Mouse (Mus musculus) hindbrain, postnatal 0 days (tissue): ENCODE data around the gene Cops4. TPM values are rescaled to one million over a fixed set of nuclear protein-coding genes. Genes with fewer than 3 reads are reported as not detected.

ENCODE experiments used
- ATAC-seq: fragments of 200-750 bp; cut with Nextera tagmentation; 2 replicates; pipeline ENCODE4 v1.8.0; 2017; ENCODE audit warnings: mild to moderate bottlenecking, moderate TSS enrichment, moderate library complexity
- DNase-seq: peaks from one replicate; pipeline ENCODE4 v3.0.0-alpha.2; 2015; ENCODE audit warnings: low spot score
- H3K27ac ChIP-seq: fragments of 300-500 bp; sonication (generic); 2 replicates; pipeline ENCODE4 v1.5.1; 2014; ENCODE audit warnings: mild to moderate bottlenecking
- H3K27me3 ChIP-seq: fragments of 300-500 bp; sonication (generic); 2 replicates; pipeline ENCODE4 v1.6.1; 2014; ENCODE audit warnings: low read length, mixed read lengths; ENCODE audit not compliant: insufficient read depth
- H3K36me3 ChIP-seq: fragments of 300-500 bp; sonication (generic); 2 replicates; pipeline ENCODE4 v1.6.1; 2014; ENCODE audit warnings: low read length, mixed read lengths; ENCODE audit not compliant: insufficient read depth
- H3K4me1 ChIP-seq: fragments of 300-500 bp; sonication (generic); 2 replicates; pipeline ENCODE4 v1.6.1; 2014; ENCODE audit warnings: antibody characterized with exemption, low read length, mixed read lengths; ENCODE audit not compliant: insufficient read depth
- H3K4me2 ChIP-seq: fragments of 300-500 bp; sonication (generic); 2 replicates; pipeline ENCODE4 v1.6.1; 2014; ENCODE audit warnings: low read depth, mild to moderate bottlenecking, low read length, moderate library complexity, mixed read lengths
- H3K4me3 ChIP-seq: fragments of 300-500 bp; sonication (generic); 2 replicates; pipeline ENCODE4 v1.5.1; 2014; ENCODE audit warnings: low read length
- H3K9ac ChIP-seq: fragments of 300-500 bp; sonication (generic); replicated peaks from 2 replicates; pipeline ENCODE4 v1.6.1; 2014; ENCODE audit warnings: mild to moderate bottlenecking, low read length, moderate library complexity, mixed read lengths
- H3K9me3 ChIP-seq: fragments of 300-500 bp; sonication (generic); 2 replicates; pipeline ENCODE4 v1.6.1; 2016; ENCODE audit warnings: low read length, mixed read lengths
- CTCF ChIP-seq: IDR thresholded peaks from 2 replicates; pipeline ENCODE4 v1.5.1; 2016; ENCODE audit warnings: antibody characterized with exemption, control low read depth, low read depth
- WGBS: fragments of 180-500 bp; shearing (Covaris S2); extraction: QIAGEN DNeasy Blood & Tissue Kit; methylation state at CpG from one replicate; pipeline ENCODE4 v1.1.7; 2014; 5-methylcytosine and 5-hydroxymethylcytosine counted together
- polyA plus RNA-seq: library from polyadenylated mRNA; unstranded; fragments of >200 nt; fragmentation: Nextera tagmentation; extraction: Ambion mirVana; gene quantifications from 2 replicates; pipeline ENCODE4 v1.2.1, GENCODE M21; 2015
- total RNA-seq: library from RNA; depleted of rRNA; stranded (reverse); fragments of >200 nt; gene quantifications from 2 replicates; pipeline ENCODE4 v1.2.3, GENCODE M21; 2014

The Cops4 gene
- total and polyA plus RNA-seq, 2 experiments from 2014 or later, result 97.5 to 169 TPM

DNA sequence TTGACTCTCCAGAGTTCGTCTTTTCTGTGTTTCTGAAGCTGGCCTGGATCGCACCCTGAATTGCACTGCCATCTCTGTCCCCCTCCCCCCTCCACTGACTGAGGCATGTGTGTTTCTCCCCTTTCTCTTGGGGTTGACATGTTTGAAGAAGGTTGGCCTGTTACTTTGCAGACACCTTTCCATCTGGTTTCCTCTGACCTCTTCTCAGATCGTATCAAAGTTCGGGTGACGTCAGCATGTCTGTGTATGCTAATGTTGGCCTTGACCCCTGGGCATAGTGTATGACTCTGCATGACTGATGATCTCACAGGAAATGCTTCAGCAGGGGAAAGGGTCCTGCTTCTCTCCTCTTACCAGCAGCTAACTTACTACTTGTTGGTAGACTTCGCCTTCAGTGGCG, 65.0 kb downstream of the Cops4 start:
- Histone ChIP-seq H3K4me3 (no peak overlapping the region), H3K36me3 (no peaks in the 10 kb centered on the region), H3K4me2 (no peak overlapping the region), H3K4me1 (no peaks in the 10 kb centered on the region), H3K9ac (no peak overlapping the region), H3K27ac (no peak overlapping the region), H3K9me3 (no peaks in the 10 kb centered on the region), H3K27me3 (no peaks in the 10 kb centered on the region)
- WGBS, result 88% methylated on average over 7 of the region's 7 CpGs
- no peak for DNase-seq
- no peak for ATAC-seq
- no peak for TF ChIP-seq CTCF

DNA sequence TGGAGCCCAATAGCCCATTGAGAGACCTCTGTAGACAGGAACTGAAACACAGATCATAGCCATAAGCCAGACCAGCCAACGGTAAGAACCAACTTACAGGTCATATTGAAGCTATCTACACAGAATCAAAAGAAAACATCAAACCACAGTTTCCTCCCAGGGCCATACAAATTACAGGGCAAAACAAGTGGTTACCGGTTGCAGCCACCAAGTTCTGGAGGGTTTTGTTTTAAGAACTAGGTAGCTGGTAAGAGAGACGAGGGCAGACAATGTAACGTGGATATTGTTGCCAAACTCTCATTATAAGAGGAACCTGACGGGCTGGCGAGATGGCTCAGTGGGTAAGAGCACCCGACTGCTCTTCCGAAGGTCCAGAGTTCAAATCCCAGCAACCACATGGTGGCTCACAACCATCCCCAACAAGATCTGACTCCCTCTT, 67.1 kb downstream of the Cops4 start:
- H3K36me3 ChIP-seq, result no peaks in the 10 kb centered on the region
- no peak for DNase-seq
- 92% methylated on average over 8 of the region's 8 CpGs for WGBS
- H3K27ac ChIP-seq, result no peak overlapping the region
- H3K4me1 ChIP-seq, result no peaks in the 10 kb centered on the region
- no peaks in the 10 kb centered on the region for H3K27me3 ChIP-seq
- H3K9ac ChIP-seq, result no peak overlapping the region
- TF ChIP-seq CTCF, result no peak
- no peak for ATAC-seq
- H3K4me3 ChIP-seq, result no peak overlapping the region
- H3K4me2 ChIP-seq, result no peak overlapping the region
- H3K9me3 ChIP-seq, result no peaks in the 10 kb centered on the region

DNA sequence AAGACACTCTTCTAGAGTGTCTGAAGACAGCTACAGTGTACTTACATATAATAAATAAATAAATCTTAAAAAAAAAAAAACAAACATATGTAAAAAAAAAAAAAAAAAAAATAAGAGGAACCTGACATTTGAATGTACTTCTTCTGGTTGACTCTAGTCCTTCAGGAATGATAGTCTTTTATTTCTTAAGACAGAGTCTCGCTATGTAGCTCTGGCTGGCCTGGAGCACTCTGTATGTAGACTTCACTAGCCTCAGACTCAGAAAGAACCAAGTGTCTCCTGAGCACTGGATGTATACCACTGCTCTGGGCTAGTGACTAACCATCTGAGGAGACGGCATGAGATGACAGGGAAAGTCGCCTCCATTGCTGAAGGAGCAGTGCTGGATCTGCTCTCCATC, 67.5 kb downstream of the Cops4 start:
- ATAC-seq, result no peak
- no peaks in the 10 kb centered on the region for H3K36me3 ChIP-seq
- H3K9me3 ChIP-seq, result no peaks in the 10 kb centered on the region
- WGBS, result 89% methylated on average over 3 of the region's 3 CpGs
- H3K9ac ChIP-seq, result no peak overlapping the region
- TF ChIP-seq CTCF, result no peak
- H3K4me2 ChIP-seq, result no peak overlapping the region
- H3K27me3 ChIP-seq, result no peaks in the 10 kb centered on the region
- DNase-seq, result no peak
- H3K27ac ChIP-seq, result no peak overlapping the region
- H3K4me3 ChIP-seq, result no peak overlapping the region
- no peaks in the 10 kb centered on the region for H3K4me1 ChIP-seq

DNA sequence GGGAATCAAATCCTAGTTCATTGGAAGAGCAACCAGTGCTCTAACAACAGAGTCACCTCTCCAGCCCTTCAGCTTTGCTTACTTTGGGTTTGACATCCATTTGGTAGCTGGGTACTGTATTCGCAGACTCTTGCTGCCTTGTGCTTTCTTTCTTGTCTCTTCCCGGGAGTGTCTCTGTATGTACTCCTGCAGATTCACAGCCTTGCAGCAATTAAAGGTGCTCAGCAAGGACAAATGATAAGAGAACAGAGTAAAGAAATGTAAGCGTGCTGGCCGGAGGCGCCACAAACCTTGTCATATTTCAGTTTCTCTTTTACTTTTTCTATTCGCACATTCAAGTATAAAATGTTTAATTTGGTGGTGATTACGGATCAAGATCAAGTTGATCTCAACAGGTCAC, 69.0 kb downstream of the Cops4 start:
- H3K27ac ChIP-seq, result no peak overlapping the region
- no peaks in the 10 kb centered on the region for H3K27me3 ChIP-seq
- TF ChIP-seq CTCF, result no peak
- DNase-seq (no peak), ATAC-seq (no peak)
- no peaks in the 10 kb centered on the region for H3K9me3 ChIP-seq
- no peaks in the 10 kb centered on the region for H3K4me1 ChIP-seq
- H3K4me3 ChIP-seq, result no peak overlapping the region
- H3K4me2 ChIP-seq, result no peak overlapping the region
- WGBS, result 93% methylated on average over 7 of the region's 7 CpGs
- no peak overlapping the region for H3K9ac ChIP-seq
- no peaks in the 10 kb centered on the region for H3K36me3 ChIP-seq

DNA sequence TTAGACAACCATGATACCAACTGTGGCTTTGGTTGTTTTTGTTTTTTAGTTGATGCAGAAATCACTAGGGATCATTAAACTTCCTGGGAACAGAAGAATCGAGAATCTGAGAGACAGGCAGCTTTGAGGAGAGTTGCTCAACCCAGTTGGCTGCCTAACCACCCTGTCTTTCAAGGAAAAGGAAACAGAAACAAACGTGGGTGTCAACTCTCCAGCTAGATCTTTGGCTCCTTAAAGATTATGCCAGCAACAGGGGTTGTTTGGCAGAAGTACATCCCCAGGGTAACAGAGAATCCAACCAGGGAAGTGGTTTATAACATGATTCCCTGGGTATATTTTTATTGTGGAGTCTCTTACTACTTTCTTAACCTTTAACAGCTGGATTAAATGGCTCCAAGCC, 69.5 kb downstream of the Cops4 start:
- no peak for ATAC-seq
- H3K36me3 ChIP-seq, result no peaks in the 10 kb centered on the region
- no peak for TF ChIP-seq CTCF

DNA sequence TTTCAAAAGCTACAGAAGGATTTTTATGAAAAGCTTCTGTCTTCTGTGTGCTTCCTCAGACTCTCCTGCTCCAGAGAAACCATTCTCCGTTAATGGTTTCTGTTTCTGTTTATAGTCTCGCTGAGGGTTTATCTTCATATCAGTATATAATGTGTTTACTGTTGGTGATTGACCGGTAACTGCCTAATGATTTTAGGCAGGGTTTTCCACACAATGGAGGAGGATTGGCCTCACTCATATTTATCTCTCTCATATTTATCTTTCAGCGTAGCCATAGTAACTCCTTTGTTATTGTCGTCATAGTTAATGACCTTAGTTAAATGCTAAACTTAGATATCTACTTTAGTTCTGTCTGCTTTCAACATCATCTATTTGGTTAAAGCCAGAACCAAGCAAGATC, 72.4 kb downstream of the Cops4 start:
- no peak for DNase-seq
- Histone ChIP-seq H3K27me3 (no peaks in the 10 kb centered on the region), H3K4me2 (no peak overlapping the region), H3K4me1 (no peaks in the 10 kb centered on the region), H3K9me3 (peaks cover 10% of the 10 kb centered on the region; the same call in 1 of the 2 replicates), H3K9ac (no peak overlapping the region), H3K27ac (no peak overlapping the region), H3K4me3 (no peak overlapping the region), H3K36me3 (no peaks in the 10 kb centered on the region)
- no peak for ATAC-seq
- TF ChIP-seq CTCF, result no peak
- WGBS, result 92% methylated on average over 5 of the region's 5 CpGs

More for the DNA sequence above, 69.5 kb downstream of the Cops4 start:
- H3K4me1 ChIP-seq, result no peaks in the 10 kb centered on the region
- H3K27ac ChIP-seq, result no peak overlapping the region
- H3K4me3 ChIP-seq, result no peak overlapping the region
- 51% methylated on average over 2 of the region's 2 CpGs for WGBS
- no peaks in the 10 kb centered on the region for H3K27me3 ChIP-seq
- H3K4me2 ChIP-seq, result no peak overlapping the region
- DNase-seq, result no peak
- no peaks in the 10 kb centered on the region for H3K9me3 ChIP-seq
- no peak overlapping the region for H3K9ac ChIP-seq

DNA sequence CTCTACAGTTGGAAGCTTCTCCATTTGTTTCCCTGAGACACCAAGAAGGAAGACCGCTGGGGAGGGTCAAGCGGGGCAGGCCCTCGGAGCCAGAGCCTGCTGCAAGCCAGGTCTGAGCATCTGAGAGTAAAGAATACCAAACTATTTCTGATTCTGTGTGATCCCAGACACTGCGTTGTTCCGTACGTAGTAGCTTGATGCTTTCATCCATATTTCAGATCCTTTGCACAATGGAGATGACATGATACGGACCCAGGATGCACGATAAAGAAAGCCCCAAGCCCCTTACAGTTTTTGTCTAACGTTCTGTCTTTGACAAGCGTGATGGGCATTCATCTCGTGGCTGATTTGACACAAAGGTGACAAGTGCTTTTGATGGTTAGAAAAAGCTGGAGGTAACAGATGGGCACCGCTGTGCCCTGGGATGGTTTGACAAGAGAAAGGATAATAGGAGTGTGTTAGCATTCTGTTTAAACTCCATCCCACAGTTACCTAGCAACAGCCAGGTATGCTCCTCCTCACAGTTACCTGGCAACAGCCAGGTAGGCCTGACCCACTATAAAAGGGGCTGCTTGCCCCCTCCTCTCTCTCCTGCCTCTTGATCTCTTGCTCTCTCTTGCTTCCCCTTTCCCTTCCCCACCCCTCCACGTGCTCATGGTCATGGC, 76.8 kb downstream of the Cops4 start:
- DNase-seq (no peak), ATAC-seq (0 out of 2 replicates have a peak, but pooled peaks have one; percentile 40)
- Histone ChIP-seq H3K9me3 (peaks cover 10% of the 10 kb centered on the region; the same call in 1 of the 2 replicates), H3K36me3 (no peaks in the 10 kb centered on the region), H3K27ac (no peak overlapping the region), H3K4me2 (no peak overlapping the region), H3K4me3 (no peak overlapping the region), H3K27me3 (no peaks in the 10 kb centered on the region), H3K9ac (no peak overlapping the region), H3K4me1 (no peaks in the 10 kb centered on the region)
- no peak for TF ChIP-seq CTCF
- WGBS, result 77% methylated on average over 13 of the region's 13 CpGs
